Mouse (Mus musculus) liver, embryonic 14.5 days (tissue): ENCODE results near the gene Srgap1.

Source experiments
- CTCF ChIP-seq: IDR thresholded peaks from 2 replicates; pipeline ENCODE4 v1.5.1; 2016; ENCODE audit warnings: antibody characterized with exemption, low read depth, control low read depth
- EP300 ChIP-seq: IDR thresholded peaks from 2 replicates; pipeline ENCODE4 v1.6.1; 2016; ENCODE audit warnings: antibody characterized with exemption, low read depth

DNA sequence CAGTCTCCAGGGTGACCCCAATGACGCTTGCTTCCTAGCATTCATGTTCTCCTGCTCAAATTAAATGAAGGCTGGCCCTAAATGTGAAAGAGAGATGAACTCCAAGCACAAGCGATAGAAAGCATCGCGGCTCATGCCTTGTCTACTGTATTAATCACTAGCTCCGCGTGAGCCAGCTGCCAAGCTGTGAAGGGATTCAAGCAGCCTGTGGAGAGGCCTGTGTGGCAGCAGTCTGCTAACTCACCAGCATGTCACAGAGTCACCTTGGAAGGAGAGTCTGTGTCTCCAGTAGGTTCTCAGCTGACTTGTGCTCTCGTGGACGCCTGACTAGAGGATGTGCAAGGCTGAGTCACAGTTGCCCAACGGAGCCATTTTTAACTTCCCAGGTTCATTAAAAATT, 314.6 kb downstream of the Srgap1 start:
- TF ChIP-seq CTCF (no peak), EP300 (no peak)
